26 mouse cellular contexts compared by ENCODE assay signal in genomic region chr13:12039967-12040366, GRCm38 (mm10).
DNase-seq lines count a peak whose midpoint lies in the region; ATAC-seq and TF ChIP-seq lines count a peak whose summit lies in the region.
"Had no signal": no experiment of that assay in that cellular context is flagged by ENCODE, and none has a peak within 500 bp of the region (broad histone marks: within the 10 kb centered on the region; RNA-seq: fewer than 3 reads in every experiment).

No protein-coding gene starts in this region.

- 40% methylated on average over 3 of the region's 3 CpGs for WGBS in heart, embryonic 12.5 days
- 79% methylated on average over 3 of the region's 3 CpGs for WGBS in kidney, embryonic 16.5 days
- 78% methylated on average over 3 of the region's 3 CpGs for WGBS in stomach, postnatal 0 days

- DNase-seq in heart, postnatal 25 days (ENCODE audit: low spot score) = no peak
- peak; percentile 74 for DNase-seq in right cerebral cortex, adult 18-20 months
- no peak for DNase-seq in right cerebral cortex, postnatal 4 days
- peak; percentile 31 to 59 for DNase-seq in left cerebral cortex, adult 9 months (ENCODE audit: low spot score in 2 of 2)
- DNase-seq in stomach, postnatal 0 days (ENCODE audit: low spot score) = no peak
- DNase-seq: adrenal gland, adult 8-10 months; B cell, adult 2 months; cerebellum, adult 18-20 months; cerebellum, postnatal 14 days; gastrocnemius, postnatal 10 days; kidney, adult 2 months; kidney, postnatal 14 days; liver; lung, postnatal 36 days; midbrain, embryonic 14.5 days; spleen, adult 18-20 months; thymus, postnatal 14 days had no signal

- H3K9ac ChIP-seq in heart, embryonic 12.5 days = no peak overlapping the region
- H3K9ac ChIP-seq in kidney, embryonic 16.5 days (replicated peaks; ENCODE audit: low read length) = no peak overlapping the region
- H3K9ac ChIP-seq in stomach, postnatal 0 days (ENCODE audit: low read length) = no peak overlapping the region
- H3K9ac ChIP-seq: hindbrain, embryonic 15.5 days; liver, embryonic 15.5 days; lung, embryonic 15.5 days had no signal

- intact Hi-C loops in heart, postnatal 25 days (cut with DNase I) = no loop called here

- no peak for TF ChIP-seq CTCF in stomach, postnatal 0 days (IDR thresholded peaks at IDR 0.05; ENCODE audit: low read depth)

- no peak for TF ChIP-seq EP300 in stomach, postnatal 0 days (optimal IDR thresholded peaks at IDR 0.05)

- H3K4me1 ChIP-seq in heart, embryonic 12.5 days (replicated peaks) = peaks cover 78% of the 10 kb centered on the region
- H3K4me1 ChIP-seq in kidney, embryonic 16.5 days (ENCODE audit: insufficient read depth, low read length) = no peaks in the 10 kb centered on the region
- H3K4me1 ChIP-seq in stomach, postnatal 0 days (replicated peaks; ENCODE audit: control insufficient read depth, insufficient read depth) = no peaks in the 10 kb centered on the region
- H3K4me1 ChIP-seq: forebrain, embryonic 10.5 days; hindbrain, embryonic 15.5 days; liver, embryonic 15.5 days had no signal

- peak overlapping the region; percentile 54 for H3K27ac ChIP-seq in heart, embryonic 12.5 days (ENCODE audit: poor library complexity, severe bottlenecking)
- H3K27ac ChIP-seq in kidney, embryonic 16.5 days (ENCODE audit: low read length) = no peak overlapping the region
- H3K27ac ChIP-seq in stomach, postnatal 0 days (replicated peaks) = no peak overlapping the region
- H3K27ac ChIP-seq: forebrain, embryonic 10.5 days; hindbrain, embryonic 15.5 days; liver, embryonic 15.5 days; lung, embryonic 15.5 days had no signal

- ATAC-seq in heart, embryonic 12.5 days (ENCODE audit: insufficient number of reproducible peaks, low FRiP score) = no peak
- ATAC-seq in kidney, embryonic 16.5 days (ENCODE audit: low FRiP score, low TSS enrichment) = no peak
- no peak for ATAC-seq in stomach, postnatal 0 days (ENCODE audit: low FRiP score, low TSS enrichment)
- ATAC-seq: forebrain, embryonic 16.5 days had no signal

- H3K27me3 ChIP-seq in heart, embryonic 12.5 days (replicated peaks) = no peaks in the 10 kb centered on the region
- no peaks in the 10 kb centered on the region for H3K27me3 ChIP-seq in kidney, embryonic 16.5 days (ENCODE audit: insufficient read depth, low read length)
- H3K27me3 ChIP-seq in stomach, postnatal 0 days (ENCODE audit: control insufficient read depth, insufficient read depth, low read length) = no peaks in the 10 kb centered on the region
- H3K27me3 ChIP-seq: CH12.LX; hindbrain, embryonic 15.5 days; liver, embryonic 15.5 days; lung, embryonic 15.5 days had no signal

- no peaks in the 10 kb centered on the region for H3K9me3 ChIP-seq in heart, embryonic 12.5 days (replicated peaks)
- no peaks in the 10 kb centered on the region for H3K9me3 ChIP-seq in kidney, embryonic 16.5 days (ENCODE audit: low read length)
- no peaks in the 10 kb centered on the region for H3K9me3 ChIP-seq in stomach, postnatal 0 days (ENCODE audit: control insufficient read depth, low read length)
- H3K9me3 ChIP-seq: forebrain, embryonic 10.5 days; G1E; hindbrain, embryonic 15.5 days; liver, embryonic 15.5 days; lung, embryonic 15.5 days had no signal

- H3K4me3 ChIP-seq in heart, embryonic 12.5 days = no peak overlapping the region
- H3K4me3 ChIP-seq in kidney, embryonic 16.5 days (ENCODE audit: low read length) = no peak overlapping the region
- no peak overlapping the region for H3K4me3 ChIP-seq in stomach, postnatal 0 days (ENCODE audit: low read depth, low read length)
- H3K4me3 ChIP-seq: forebrain, embryonic 10.5 days; hindbrain, embryonic 15.5 days; liver, embryonic 15.5 days; lung, embryonic 15.5 days had no signal

- H3K4me2 ChIP-seq in heart, embryonic 12.5 days = no peak overlapping the region
- H3K4me2 ChIP-seq in kidney, embryonic 16.5 days (replicated peaks; ENCODE audit: low read depth, low read length) = no peak overlapping the region
- H3K4me2 ChIP-seq in stomach, postnatal 0 days (replicated peaks; ENCODE audit: low read depth) = no peak overlapping the region
- H3K4me2 ChIP-seq: hindbrain, embryonic 15.5 days; liver, embryonic 15.5 days; lung, embryonic 15.5 days had no signal

- H3K36me3 ChIP-seq in heart, embryonic 12.5 days = no peaks in the 10 kb centered on the region
- no peaks in the 10 kb centered on the region for H3K36me3 ChIP-seq in kidney, embryonic 16.5 days (ENCODE audit: insufficient read depth, low read length)
- H3K36me3 ChIP-seq in stomach, postnatal 0 days (ENCODE audit: control insufficient read depth, insufficient read depth, low read length) = no peaks in the 10 kb centered on the region
- H3K36me3 ChIP-seq: forebrain, embryonic 10.5 days; G1E; hindbrain, embryonic 15.5 days; liver, embryonic 15.5 days; lung, embryonic 15.5 days had no signal

Comparison
In these comparisons a context has a peak if more than half of its experiments do, and no peak if none do; other contexts are left out.
1. DNase-seq: peak in right cerebral cortex, adult 18-20 months (single experiment) and left cerebral cortex, adult 9 months (2 of 2); none in heart, postnatal 25 days (single experiment), right cerebral cortex, postnatal 4 days (single experiment) and stomach, postnatal 0 days (single experiment).